Mouse (Mus musculus) layer of hippocampus, postnatal 14 days (tissue): ENCODE results near the gene Larp6. TPM values are rescaled to one million over a fixed set of nuclear protein-coding genes. Genes with fewer than 3 reads are reported as not detected.

Experiments
- DNase-seq, 2 experiments: peaks; one replicate each; pipeline ENCODE4 v3.0.0; 2021 to 2022; ENCODE audit warnings: low spot score in 2 of 2, mixed read lengths in 1 of 2
- long read RNA-seq, 2 experiments: library from polyadenylated mRNA; stranded (forward); transcript quantifications; one replicate each; pipeline ENCODE4 v2.0.0; 2021
- total RNA-seq, 2 experiments: library from RNA; stranded (reverse); gene quantifications; 2 replicates each; pipeline ENCODE4 v1.2.3; 2021

Gene Larp6
- 10 to 100 TPM; 32.2 to 32.8 TPM for total RNA-seq
- long read RNA-seq, experiment 1, transcript Larp6-201 (3 exons, 2,440 nt), result major isoform, 50 of 59 reads
- long read RNA-seq, experiment 1, partial matches to known transcripts, result 0 of 59 reads
- long read RNA-seq, experiment 1, other reads (novel, unspliced or antisense), result 9 of 59 reads
- long read RNA-seq, experiment 2, transcript Larp6-201 (3 exons, 2,440 nt), result major isoform, 58 of 81 reads
- long read RNA-seq, experiment 2, partial matches to known transcripts, result 20 of 81 reads
- long read RNA-seq, experiment 2, other reads (novel, unspliced or antisense), result 3 of 81 reads

GRCm38 (mm10) chr9:60712771-60713541 is at the start of gene Larp6:
TSS of gene Larp6 (plus strand) at chr9:60712989.
- DNase-seq, result peak in 1 of 2 experiments; percentile 56

- DNase-seq, result peak; percentile 67 to 73
Measured at GRCm38 (mm10) chr9:60664385-60664784, 48.4 kb upstream of the Larp6 start.

DNA sequence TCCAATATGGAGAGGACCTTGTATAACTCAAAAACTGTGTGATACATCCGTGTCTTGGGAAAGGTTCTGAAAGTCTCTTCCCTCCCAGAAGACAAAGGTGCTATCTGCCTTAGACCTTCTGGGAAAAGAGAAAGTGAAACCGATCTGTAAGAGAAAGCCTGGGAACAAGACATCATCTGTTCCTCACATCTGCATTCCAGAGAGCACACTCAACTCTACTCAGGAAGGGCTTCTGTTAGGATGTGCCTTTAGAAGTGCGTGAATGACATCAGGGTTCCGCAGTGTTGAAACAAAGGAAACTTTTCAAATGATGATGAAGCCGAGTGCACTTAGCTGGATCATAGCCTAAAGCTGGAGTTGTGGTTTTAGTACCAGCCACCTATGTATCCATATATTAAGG is 47.9 kb upstream of the Larp6 start:
- no peak for DNase-seq

- DNase-seq, result no peak
Measured at GRCm38 (mm10) chr9:60665535-60665934, 47.3 kb upstream of the Larp6 start.

- no peak for DNase-seq
Measured at GRCm38 (mm10) chr9:60668886-60669285, 43.9 kb upstream of the Larp6 start.

GRCm38 (mm10) chr9:60672568-60672967 is 40.2 kb upstream of the Larp6 start:
- DNase-seq, result no peak

DNA sequence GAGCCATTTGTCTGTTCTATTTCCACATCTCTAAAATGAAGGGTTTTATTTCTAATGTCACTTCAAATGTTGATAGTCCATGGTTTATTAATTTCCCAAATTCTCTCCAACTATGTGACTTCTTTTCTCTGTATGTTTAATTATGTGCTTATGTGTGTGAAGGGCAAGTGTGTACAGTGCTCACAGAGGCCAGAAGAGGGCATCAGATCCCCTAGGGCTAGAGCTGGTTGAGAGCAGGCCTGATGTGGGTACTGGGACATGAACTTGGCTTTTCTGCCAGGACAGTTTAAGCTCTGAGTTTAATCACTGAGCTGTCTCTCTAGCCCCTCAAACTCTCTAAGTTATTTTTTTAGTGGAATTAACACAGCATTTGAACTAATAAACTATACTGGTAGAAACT is 38.0 kb upstream of the Larp6 start:
- no peak for DNase-seq

DNA sequence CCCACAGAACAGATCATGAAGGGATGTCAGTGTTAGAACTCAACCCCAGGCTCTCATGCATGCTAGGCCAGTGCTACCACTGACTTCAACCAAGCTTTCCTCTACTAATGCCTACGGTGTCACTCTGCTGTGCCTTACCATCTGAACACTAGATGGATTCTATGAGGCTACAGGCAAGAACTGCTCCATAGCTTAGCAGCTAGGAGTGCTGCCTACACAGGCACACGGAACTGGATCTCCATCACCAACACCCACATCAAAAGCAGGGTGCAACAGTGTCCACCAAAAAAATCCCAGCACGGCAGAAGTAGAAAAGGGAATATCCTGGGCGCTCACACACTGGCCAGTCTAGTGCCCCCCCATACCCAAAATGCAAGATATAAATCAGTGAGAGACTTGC is 36.4 kb upstream of the Larp6 start:
- DNase-seq, result no peak

DNA sequence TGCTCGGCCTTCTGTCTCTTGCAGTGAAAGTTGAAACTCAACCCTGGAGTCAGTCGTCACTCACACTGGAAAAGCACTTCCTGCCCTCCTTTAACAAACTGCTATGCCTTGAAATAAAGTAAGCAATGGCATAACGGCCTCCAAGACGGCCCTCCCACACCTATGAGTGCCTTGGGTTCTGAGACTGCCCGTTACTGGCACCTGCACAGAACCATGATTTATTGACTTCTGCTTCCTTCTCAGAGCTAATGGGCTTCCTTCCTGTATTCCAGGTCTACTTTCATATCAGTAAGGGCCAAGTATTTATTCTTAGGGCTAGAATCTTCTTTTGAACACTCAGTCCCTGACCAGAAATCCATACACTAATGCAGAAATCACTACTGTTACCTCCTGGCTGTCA is 33.9 kb upstream of the Larp6 start:
- DNase-seq, result no peak

DNA sequence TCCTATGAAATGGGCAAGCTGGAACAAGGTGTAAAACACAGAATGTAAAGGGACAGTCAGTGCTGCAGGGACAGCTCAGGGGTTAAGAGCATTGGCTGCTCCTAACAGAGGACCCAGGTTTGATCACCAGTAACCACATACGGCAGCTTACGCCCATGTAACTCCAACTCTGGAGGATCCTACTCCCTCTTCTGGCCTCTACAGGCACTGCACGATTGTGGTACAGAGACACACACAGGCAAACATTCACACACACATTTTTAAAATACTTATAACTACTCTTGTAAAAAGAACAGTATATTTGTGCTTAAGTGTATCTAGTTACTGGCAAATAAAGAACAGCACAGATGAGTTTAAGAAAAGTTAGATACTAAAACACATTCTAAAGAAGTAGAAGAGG is 31.8 kb upstream of the Larp6 start:
- no peak for DNase-seq

DNA sequence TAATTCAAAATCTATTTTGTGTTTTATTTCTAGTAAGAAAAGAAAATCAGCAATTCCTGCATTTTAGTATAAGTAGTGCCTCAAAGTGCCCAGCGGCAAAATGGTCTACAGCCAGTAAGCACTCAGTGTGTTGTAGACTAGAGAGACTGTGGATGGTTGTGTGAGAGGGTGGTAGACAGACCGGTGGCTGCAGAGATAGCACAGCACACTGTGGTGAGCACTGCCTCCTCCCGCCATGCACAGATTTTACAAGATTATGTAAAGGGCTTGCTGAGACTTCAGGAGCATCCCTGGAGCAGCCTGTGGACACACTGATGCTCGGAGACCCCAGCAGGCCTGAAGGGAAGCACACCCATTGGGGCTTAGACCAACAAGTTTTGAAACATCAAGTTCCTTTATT is 30.0 kb upstream of the Larp6 start:
- DNase-seq, result no peak

- no peak for DNase-seq
Measured at GRCm38 (mm10) chr9:60687415-60687814, 25.4 kb upstream of the Larp6 start.

DNA sequence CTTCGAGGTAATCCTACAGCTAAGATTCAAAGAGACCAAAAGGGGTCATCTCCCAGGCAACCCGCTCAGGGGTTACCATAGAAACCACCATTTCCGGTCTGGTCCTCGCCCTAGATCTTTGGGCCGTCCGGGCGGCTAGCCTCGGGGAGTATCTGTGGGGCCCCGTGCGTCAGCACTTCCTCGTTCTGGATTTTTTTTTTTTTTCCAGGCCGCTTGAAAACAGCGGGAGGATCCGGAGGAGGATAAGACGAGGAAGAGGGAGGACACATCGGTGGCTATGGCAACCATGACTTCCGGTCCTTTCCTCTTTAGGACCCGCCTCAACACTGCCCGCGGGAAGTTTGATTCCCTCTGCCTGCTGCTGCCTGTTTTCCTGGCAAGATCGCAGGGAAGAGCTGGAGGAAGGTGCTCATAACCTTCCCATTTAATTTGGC is 24.9 kb upstream of the Larp6 start, which contains the start of gene Lrrc49:
Gene Lrrc49 (minus strand): TSS at position 268 of the 434 bp plus-strand sequence.
- peak; percentile 92 for DNase-seq

GRCm38 (mm10) chr9:60692624-60693023 is 20.2 kb upstream of the Larp6 start:
- DNase-seq, result no peak

DNA sequence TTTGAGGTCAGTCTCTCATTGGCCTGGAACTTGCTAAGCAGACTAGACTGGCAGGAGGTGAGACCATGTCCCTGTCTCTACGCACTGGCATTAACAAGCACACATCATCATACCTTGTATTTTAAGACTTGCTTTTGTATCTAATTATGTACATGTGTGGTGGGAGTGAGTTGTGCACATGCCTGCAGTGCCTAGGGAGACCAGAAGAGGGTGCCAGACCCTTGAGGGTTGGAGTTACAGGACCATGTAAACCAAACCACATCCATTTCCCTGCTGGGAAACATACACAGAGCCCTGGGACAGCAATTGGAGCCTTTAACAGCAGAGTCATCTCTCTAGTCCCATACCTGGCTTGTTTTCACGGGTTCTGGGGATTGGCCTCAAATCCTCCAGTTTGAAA is 18.8 kb upstream of the Larp6 start:
- DNase-seq, result no peak

- DNase-seq, result no peak
Measured at GRCm38 (mm10) chr9:60696271-60696985, 16.4 kb upstream of the Larp6 start.

GRCm38 (mm10) chr9:60699581-60700231 is 13.1 kb upstream of the Larp6 start:
- DNase-seq, result no peak

GRCm38 (mm10) chr9:60707594-60707993 is 5.2 kb upstream of the Larp6 start:
- no peak for DNase-seq

- no peak for DNase-seq
Measured at GRCm38 (mm10) chr9:60708606-60709005, 4.2 kb upstream of the Larp6 start.

GRCm38 (mm10) chr9:60709721-60710120 is 3.1 kb upstream of the Larp6 start:
- DNase-seq, result no peak

DNA sequence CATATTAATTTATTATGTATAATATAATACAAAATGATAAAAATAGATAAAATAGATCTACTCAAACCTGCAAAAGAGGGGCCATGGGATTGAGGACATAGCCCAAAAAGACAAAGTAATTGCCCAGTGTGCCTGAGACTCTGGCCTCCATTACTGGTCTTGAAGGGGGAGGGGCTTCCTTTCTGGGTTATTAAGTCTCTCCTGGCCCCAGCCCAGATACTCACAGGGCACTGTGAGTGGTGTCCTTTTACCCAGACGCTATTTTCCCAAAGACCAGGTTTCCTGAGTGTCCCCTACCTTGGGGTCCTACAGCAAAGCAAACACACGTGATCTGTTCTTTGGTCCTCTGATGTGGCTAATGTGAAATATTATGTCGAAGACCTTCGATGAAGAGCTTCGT is 778 bp upstream of the Larp6 start:
- no peak for DNase-seq
